ENCODE assay signal across 24 mouse cellular contexts in genomic region chr7:87488024-87488423, GRCm38 (mm10). TPM values are rescaled to one million over a fixed set of nuclear protein-coding genes. Genes with fewer than 3 reads are reported as not detected.
A peak's percentile ranks its signal among the peaks of the same experiment; 100 is the strongest.
DNase-seq lines count a peak whose midpoint lies in the region; ATAC-seq and TF ChIP-seq lines count a peak whose summit lies in the region.
"Had no signal": no experiment of that assay in that cellular context is flagged by ENCODE, and none has a peak within 500 bp of the region (broad histone marks: within the 10 kb centered on the region; RNA-seq: fewer than 3 reads in every experiment).

No protein-coding gene starts in this region.

- no peak overlapping the region for H3K4me3 ChIP-seq in forebrain, embryonic 14.5 days (ENCODE audit: low read depth, low read length)
- no peak overlapping the region for H3K4me3 ChIP-seq in forebrain, embryonic 11.5 days (ENCODE audit: low read depth, low read length)
- H3K4me3 ChIP-seq in hindbrain, postnatal 0 days (ENCODE audit: low read length): no peak overlapping the region
- H3K4me3 ChIP-seq in hindbrain, embryonic 12.5 days: no peak overlapping the region
- H3K4me3 ChIP-seq in midbrain, embryonic 15.5 days: no peak overlapping the region
- no peak overlapping the region for H3K4me3 ChIP-seq in midbrain, embryonic 13.5 days (replicated peaks)
- no peak overlapping the region for H3K4me3 ChIP-seq in midbrain, postnatal 0 days (ENCODE audit: low read depth, low read length)
- H3K4me3 ChIP-seq: embryonic facial prominence, embryonic 10.5 days; heart, embryonic 15.5 days; hindbrain, embryonic 10.5 days had no signal

- TF ChIP-seq CTCF in hindbrain, postnatal 0 days (IDR thresholded peaks at IDR 0.05; ENCODE audit: low read depth): no peak
- TF ChIP-seq CTCF in midbrain, postnatal 0 days (IDR thresholded peaks at IDR 0.05): no peak

- H3K4me1 ChIP-seq in forebrain, embryonic 14.5 days (ENCODE audit: control insufficient read depth, insufficient read depth, low read length): no peaks in the 10 kb centered on the region
- H3K4me1 ChIP-seq in forebrain, embryonic 11.5 days (replicated peaks; ENCODE audit: control insufficient read depth, insufficient read depth, low read length): no peaks in the 10 kb centered on the region
- H3K4me1 ChIP-seq in hindbrain, postnatal 0 days (ENCODE audit: insufficient read depth, low read length): no peaks in the 10 kb centered on the region
- no peaks in the 10 kb centered on the region for H3K4me1 ChIP-seq in hindbrain, embryonic 12.5 days
- no peaks in the 10 kb centered on the region for H3K4me1 ChIP-seq in midbrain, embryonic 15.5 days
- H3K4me1 ChIP-seq in midbrain, embryonic 13.5 days (replicated peaks): no peaks in the 10 kb centered on the region
- no peaks in the 10 kb centered on the region for H3K4me1 ChIP-seq in midbrain, postnatal 0 days (ENCODE audit: insufficient read depth, low read length)
- H3K4me1 ChIP-seq: embryonic facial prominence, embryonic 10.5 days; heart, embryonic 15.5 days; hindbrain, embryonic 10.5 days had no signal

- no peak overlapping the region for H3K27ac ChIP-seq in forebrain, embryonic 14.5 days (ENCODE audit: low read depth, low read length)
- H3K27ac ChIP-seq in forebrain, embryonic 11.5 days (ENCODE audit: low read depth, low read length): no peak overlapping the region
- H3K27ac ChIP-seq in hindbrain, postnatal 0 days: no peak overlapping the region
- no peak overlapping the region for H3K27ac ChIP-seq in hindbrain, embryonic 12.5 days
- no peak overlapping the region for H3K27ac ChIP-seq in midbrain, embryonic 15.5 days
- no peak overlapping the region for H3K27ac ChIP-seq in midbrain, embryonic 13.5 days
- H3K27ac ChIP-seq in midbrain, postnatal 0 days (ENCODE audit: low read depth, low read length): no peak overlapping the region
- H3K27ac ChIP-seq: embryonic facial prominence, embryonic 10.5 days; heart, embryonic 15.5 days; hindbrain, embryonic 10.5 days had no signal

- no peaks in the 10 kb centered on the region for H3K27me3 ChIP-seq in forebrain, embryonic 14.5 days (replicated peaks; ENCODE audit: control insufficient read depth, insufficient read depth, low read length)
- no peaks in the 10 kb centered on the region for H3K27me3 ChIP-seq in forebrain, embryonic 11.5 days (ENCODE audit: control insufficient read depth, insufficient read depth, low read length)
- H3K27me3 ChIP-seq in hindbrain, postnatal 0 days (ENCODE audit: insufficient read depth, low read length): no peaks in the 10 kb centered on the region
- no peaks in the 10 kb centered on the region for H3K27me3 ChIP-seq in hindbrain, embryonic 12.5 days
- no peaks in the 10 kb centered on the region for H3K27me3 ChIP-seq in midbrain, embryonic 15.5 days (replicated peaks)
- no peaks in the 10 kb centered on the region for H3K27me3 ChIP-seq in midbrain, embryonic 13.5 days
- H3K27me3 ChIP-seq in midbrain, postnatal 0 days (ENCODE audit: insufficient read depth, low read length): no peaks in the 10 kb centered on the region
- H3K27me3 ChIP-seq: heart, embryonic 15.5 days had no signal

- H3K36me3 ChIP-seq in forebrain, embryonic 14.5 days (ENCODE audit: control insufficient read depth, insufficient read depth, low read length): no peaks in the 10 kb centered on the region
- H3K36me3 ChIP-seq in forebrain, embryonic 11.5 days (ENCODE audit: control insufficient read depth, insufficient read depth, low read length): no peaks in the 10 kb centered on the region
- H3K36me3 ChIP-seq in hindbrain, postnatal 0 days (ENCODE audit: insufficient read depth, low read length): no peaks in the 10 kb centered on the region
- no peaks in the 10 kb centered on the region for H3K36me3 ChIP-seq in hindbrain, embryonic 12.5 days
- H3K36me3 ChIP-seq in midbrain, embryonic 15.5 days (replicated peaks): no peaks in the 10 kb centered on the region
- H3K36me3 ChIP-seq in midbrain, embryonic 13.5 days: no peaks in the 10 kb centered on the region
- no peaks in the 10 kb centered on the region for H3K36me3 ChIP-seq in midbrain, postnatal 0 days (ENCODE audit: insufficient read depth, low read length)
- H3K36me3 ChIP-seq: embryonic facial prominence, embryonic 10.5 days; G1E; heart, embryonic 15.5 days; hindbrain, embryonic 10.5 days had no signal

- no peak for ATAC-seq in forebrain, embryonic 14.5 days
- ATAC-seq in forebrain, embryonic 11.5 days (replicated peaks; ENCODE audit: low FRiP score): no peak
- ATAC-seq in hindbrain, postnatal 0 days: no peak
- no peak for ATAC-seq in hindbrain, embryonic 12.5 days (ENCODE audit: low FRiP score)
- peak; percentile 85; the same call in 1 of the 2 replicates for ATAC-seq in midbrain, embryonic 15.5 days (replicated peaks)
- ATAC-seq in midbrain, embryonic 13.5 days: no peak
- ATAC-seq in midbrain, postnatal 0 days (ENCODE audit: low FRiP score): peak; percentile 82
- ATAC-seq: CD4-positive, CD25-positive, alpha-beta regulatory T cell, adult 4 months; intestine, embryonic 16.5 days had no signal

- no peak overlapping the region for H3K9ac ChIP-seq in forebrain, embryonic 14.5 days (ENCODE audit: low read length)
- H3K9ac ChIP-seq in forebrain, embryonic 11.5 days (ENCODE audit: low read length): no peak overlapping the region
- H3K9ac ChIP-seq in hindbrain, postnatal 0 days (replicated peaks; ENCODE audit: low read length): no peak overlapping the region
- no peak overlapping the region for H3K9ac ChIP-seq in hindbrain, embryonic 12.5 days
- H3K9ac ChIP-seq in midbrain, embryonic 15.5 days: no peak overlapping the region
- H3K9ac ChIP-seq in midbrain, embryonic 13.5 days (replicated peaks): no peak overlapping the region
- no peak overlapping the region for H3K9ac ChIP-seq in midbrain, postnatal 0 days (replicated peaks; ENCODE audit: low read length, poor library complexity, severe bottlenecking)
- H3K9ac ChIP-seq: heart, embryonic 15.5 days had no signal

- H3K9me3 ChIP-seq in forebrain, embryonic 14.5 days (replicated peaks; ENCODE audit: control insufficient read depth, low read length): no peaks in the 10 kb centered on the region
- no peaks in the 10 kb centered on the region for H3K9me3 ChIP-seq in forebrain, embryonic 11.5 days (ENCODE audit: control insufficient read depth, low read length)
- H3K9me3 ChIP-seq in hindbrain, postnatal 0 days (ENCODE audit: low read length): no peaks in the 10 kb centered on the region
- H3K9me3 ChIP-seq in hindbrain, embryonic 12.5 days (replicated peaks): no peaks in the 10 kb centered on the region
- no peaks in the 10 kb centered on the region for H3K9me3 ChIP-seq in midbrain, embryonic 15.5 days
- no peaks in the 10 kb centered on the region for H3K9me3 ChIP-seq in midbrain, embryonic 13.5 days
- H3K9me3 ChIP-seq in midbrain, postnatal 0 days (ENCODE audit: low read length): no peaks in the 10 kb centered on the region
- H3K9me3 ChIP-seq: embryonic facial prominence, embryonic 10.5 days; G1E; heart, embryonic 15.5 days; hindbrain, embryonic 10.5 days had no signal

- peak; percentile 23 for DNase-seq in forebrain, embryonic 14.5 days (ENCODE audit: low spot score)
- no peak for DNase-seq in forebrain, embryonic 11.5 days (ENCODE audit: low spot score)
- DNase-seq in hindbrain, postnatal 0 days (ENCODE audit: low spot score): peak; percentile 18
- peak; percentile 48 for DNase-seq in midbrain, postnatal 0 days (ENCODE audit: low spot score)
- DNase-seq in heart, postnatal 25 days (ENCODE audit: low spot score): no peak
- DNase-seq: adrenal gland, adult 8-10 months; adrenal gland, postnatal 36 days; B cell, adult 2 months; cerebellum, adult 18-20 months; cerebellum, postnatal 10 days; gastrocnemius, postnatal 36 days; heart, adult 18-20 months; heart, postnatal 14 days had no signal

- 84% methylated on average over 3 of the region's 3 CpGs for WGBS in forebrain, embryonic 14.5 days
- 84% methylated on average over 3 of the region's 3 CpGs for WGBS in forebrain, embryonic 11.5 days
- WGBS in hindbrain, postnatal 0 days: 56% methylated on average over 3 of the region's 3 CpGs
- WGBS in hindbrain, embryonic 12.5 days: 67% methylated on average over 3 of the region's 3 CpGs
- WGBS in midbrain, embryonic 15.5 days: 55% methylated on average over 3 of the region's 3 CpGs
- WGBS in midbrain, embryonic 13.5 days: 84% methylated on average over 3 of the region's 3 CpGs
- 45% methylated on average over 3 of the region's 3 CpGs for WGBS in midbrain, postnatal 0 days

- intact Hi-C loops in heart, postnatal 25 days (cut with DNase I): no loop called here

- no peak overlapping the region for H3K4me2 ChIP-seq in forebrain, embryonic 14.5 days (ENCODE audit: low read length)
- H3K4me2 ChIP-seq in forebrain, embryonic 11.5 days (ENCODE audit: low read depth, low read length, severe bottlenecking): no peak overlapping the region
- H3K4me2 ChIP-seq in hindbrain, postnatal 0 days (ENCODE audit: low read depth, low read length): no peak overlapping the region
- H3K4me2 ChIP-seq in hindbrain, embryonic 12.5 days (replicated peaks): no peak overlapping the region
- no peak overlapping the region for H3K4me2 ChIP-seq in midbrain, embryonic 15.5 days
- H3K4me2 ChIP-seq in midbrain, embryonic 13.5 days (replicated peaks): no peak overlapping the region
- H3K4me2 ChIP-seq in midbrain, postnatal 0 days (ENCODE audit: low read depth, low read length, poor library complexity, severe bottlenecking): no peak overlapping the region
- H3K4me2 ChIP-seq: heart, embryonic 11.5 days; heart, embryonic 15.5 days had no signal

RNA-seq across cellular contexts. Expression of gene Tyr, which starts 5.3 kb away (rescaled TPM):
- not detected in 2 replicates for polyA plus RNA-seq in forebrain, embryonic 14.5 days (2014; fragmentation: Nextera tagmentation; extraction: Ambion mirVana)
- 0.19 and 0.56 TPM in 2 replicates for polyA plus RNA-seq in forebrain, embryonic 11.5 days (2014; fragmentation: Nextera tagmentation; extraction: Ambion mirVana)
- not detected in 2 replicates for total RNA-seq in hindbrain, postnatal 0 days (2014; rRNA removed)
- polyA plus RNA-seq in hindbrain, postnatal 0 days (2015; fragmentation: Nextera tagmentation; extraction: Ambion mirVana): 0.03 TPM in 1 of 2 replicates, not detected in the other
- 0.23 and 0.46 TPM in 2 replicates for polyA plus RNA-seq in hindbrain, embryonic 12.5 days (2016; fragmentation: Nextera tagmentation; extraction: Ambion mirVana)
- polyA plus RNA-seq in midbrain, embryonic 15.5 days (2015; fragmentation: Nextera tagmentation; extraction: Ambion mirVana): 0.04 TPM in 1 of 2 replicates, not detected in the other
- not detected in 2 replicates for polyA plus RNA-seq in midbrain, embryonic 13.5 days (2015; fragmentation: Nextera tagmentation; extraction: Ambion mirVana)
- 0.82 TPM in 1 of 2 replicates, not detected in the other for total RNA-seq in midbrain, postnatal 0 days (2014; rRNA removed)
- polyA plus RNA-seq in midbrain, postnatal 0 days (2015; fragmentation: Nextera tagmentation; extraction: Ambion mirVana): 0.02 and 0.04 TPM in 2 replicates
- total RNA-seq in heart, postnatal 25 days (2021): not detected
- total RNA-seq: adrenal gland, adult 8-10 months; adrenal gland, postnatal 36 days; gastrocnemius, adult 8-10 months; gastrocnemius, postnatal 36 days; heart, adult 18-20 months had no signal
- polyA plus RNA-seq: CD4-positive, CD25-positive, alpha-beta regulatory T cell, adult 4 months; G1E; intestine, embryonic 16.5 days had no signal

Comparison
In these comparisons a context has a peak if more than half of its experiments do, and no peak if none do; other contexts are left out.
1. ATAC-seq: peak in midbrain, embryonic 15.5 days (single experiment) and midbrain, postnatal 0 days (single experiment); none in forebrain, embryonic 14.5 days (single experiment), forebrain, embryonic 11.5 days (single experiment), hindbrain, postnatal 0 days (single experiment), hindbrain, embryonic 12.5 days (single experiment) and midbrain, embryonic 13.5 days (single experiment).
2. DNase-seq: peak in forebrain, embryonic 14.5 days (single experiment), hindbrain, postnatal 0 days (single experiment) and midbrain, postnatal 0 days (single experiment); none in forebrain, embryonic 11.5 days (single experiment) and heart, postnatal 25 days (single experiment).